Mouse (Mus musculus) heart, adult 2 months (tissue): ENCODE data around the gene Olfr1233.

Source experiments
- CTCF ChIP-seq: fragments of 200-600 bp; IDR thresholded peaks from 2 replicates; pipeline ENCODE4 v1.8.1; 2022; ENCODE audit warnings: antibody characterized with exemption, mild to moderate bottlenecking, moderate library complexity
- EP300 ChIP-seq: fragments of 200-500 bp; IDR thresholded peaks from 2 replicates; pipeline ENCODE4 v1.6.1; 2011; ENCODE audit warnings: low read depth, low read length, control low read depth; ENCODE audit not compliant: insufficient read depth
- POLR2A ChIP-seq: fragments of 200-500 bp; IDR thresholded peaks from 2 replicates; pipeline ENCODE4 v1.6.1; 2011; ENCODE audit warnings: mild to moderate bottlenecking, low read depth, low read length, control low read depth; ENCODE audit not compliant: insufficient read depth

DNA sequence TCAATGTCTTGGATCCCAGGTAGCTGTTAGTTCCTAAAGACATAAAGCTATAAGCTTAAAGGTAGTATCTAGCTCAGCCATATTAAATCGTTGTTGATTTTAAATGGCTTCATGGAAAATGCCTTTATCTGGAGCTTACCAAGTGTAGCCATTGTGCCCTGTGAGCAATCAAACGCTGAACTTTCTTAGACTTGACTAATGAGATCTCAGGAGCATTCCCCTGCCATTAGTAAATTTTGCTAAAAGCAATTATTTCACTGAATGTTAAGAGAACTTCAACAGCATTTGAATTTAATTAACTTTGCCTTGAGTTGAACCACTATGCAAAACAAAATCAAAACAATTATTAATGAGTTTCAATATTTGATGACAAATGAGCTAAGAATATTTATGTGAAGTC lies 35.2 kb downstream of the Olfr1233 start, which contains the start of gene Olfr1231:
- TF ChIP-seq CTCF, result no peak
- TF ChIP-seq POLR2A, result no peak
- no peak for TF ChIP-seq EP300
